Mouse (Mus musculus) heart, embryonic 13.5 days (tissue): ENCODE data around the gene Acvrl1. TPM values are rescaled to one million over a fixed set of nuclear protein-coding genes. Genes with fewer than 3 reads are reported as not detected.

Experiments
- ATAC-seq: fragments of 200-750 bp; cut with Nextera tagmentation; 2 replicates; pipeline ENCODE4 v1.8.0; 2017; ENCODE audit warnings: moderate TSS enrichment; ENCODE audit not compliant: insufficient number of reproducible peaks, low FRiP score, low TSS enrichment; ENCODE audit errors: extremely low read depth
- H3K27ac ChIP-seq: fragments of 300-500 bp; sonication (generic); replicated peaks from 2 replicates; pipeline ENCODE4 v1.5.1; 2015; ENCODE audit warnings: moderate library complexity, mild to moderate bottlenecking, inconsistent platforms
- H3K27me3 ChIP-seq: fragments of 300-500 bp; sonication (generic); replicated peaks from 2 replicates; pipeline ENCODE4 v1.6.1; 2015; ENCODE audit warnings: mild to moderate bottlenecking, inconsistent platforms
- H3K36me3 ChIP-seq: fragments of 300-500 bp; sonication (generic); 2 replicates; pipeline ENCODE4 v1.6.1; 2015; ENCODE audit warnings: mild to moderate bottlenecking, inconsistent platforms
- H3K4me1 ChIP-seq: fragments of 300-500 bp; sonication (generic); 2 replicates; pipeline ENCODE4 v1.6.1; 2015; ENCODE audit warnings: inconsistent platforms
- H3K4me2 ChIP-seq: fragments of 300-500 bp; sonication (generic); 2 replicates; pipeline ENCODE4 v1.6.1; 2015; ENCODE audit warnings: inconsistent platforms, mild to moderate bottlenecking, moderate library complexity
- H3K4me3 ChIP-seq: fragments of 300-500 bp; sonication (generic); 2 replicates; pipeline ENCODE4 v1.5.1; 2015; ENCODE audit warnings: moderate library complexity, mild to moderate bottlenecking, inconsistent platforms
- H3K9ac ChIP-seq: fragments of 300-500 bp; sonication (generic); 2 replicates; pipeline ENCODE4 v1.6.1; 2015; ENCODE audit warnings: inconsistent platforms, mild to moderate bottlenecking, moderate library complexity
- H3K9me3 ChIP-seq: fragments of 300-500 bp; sonication (generic); 2 replicates; pipeline ENCODE4 v1.6.1; 2016; ENCODE audit warnings: inconsistent platforms
- WGBS: fragments of 180-500 bp; shearing (Covaris S2); methylation state at CpG from one replicate; pipeline ENCODE4 v1.1.7; 2015; ENCODE audit warnings: mixed read lengths; 5-methylcytosine and 5-hydroxymethylcytosine counted together
- polyA plus RNA-seq: library from polyadenylated mRNA; unstranded; fragments of >200 nt; fragmentation: Nextera tagmentation; extraction: Ambion mirVana; gene quantifications from 2 replicates; pipeline ENCODE4 v1.2.1, GENCODE M21; 2015

Acvrl1 gene
- polyA plus RNA-seq, 1 experiment from 2014 or later, result 7.0 TPM

- Histone ChIP-seq H3K36me3 (no peaks in the 10 kb centered on the region), H3K4me3 (no peak overlapping the region), H3K9ac (0 out of 2 replicates have a peak overlapping the region, but pooled peaks have one; percentile 63), H3K9me3 (no peaks in the 10 kb centered on the region), H3K27ac (no peak overlapping the region), H3K27me3 (no peaks in the 10 kb centered on the region), H3K4me2 (no peak overlapping the region), H3K4me1 (peaks cover 87% of the 10 kb centered on the region)
- 77% methylated on average over 5 of the region's 5 CpGs for WGBS
- no peak for ATAC-seq
Measured at GRCm38 (mm10) chr15:101144176-101144575, 15.9 kb downstream of the Acvrl1 start.

- Histone ChIP-seq H3K4me2 (no peak overlapping the region), H3K9me3 (no peaks in the 10 kb centered on the region), H3K27ac (no peak overlapping the region), H3K4me1 (peaks cover 81% of the 10 kb centered on the region), H3K9ac (no peak overlapping the region), H3K27me3 (no peaks in the 10 kb centered on the region), H3K4me3 (no peak overlapping the region), H3K36me3 (no peaks in the 10 kb centered on the region)
- ATAC-seq, result no peak
- WGBS, result 77% methylated on average over 8 of the region's 8 CpGs
Measured at GRCm38 (mm10) chr15:101144779-101145178, 16.5 kb downstream of the Acvrl1 start.

- 10% methylated on average over 19 of the region's 19 CpGs for WGBS
- peak overlapping the region; percentile 46; the same call in 1 of the 2 replicates for H3K27ac ChIP-seq
Measured at GRCm38 (mm10) chr15:101145424-101146099, 17.2 kb downstream of the Acvrl1 start.

GRCm38 (mm10) chr15:101146100-101146965, 18.0 kb downstream of the Acvrl1 start:
- ATAC-seq, result no peak
- Histone ChIP-seq H3K4me1 (peaks cover 67% of the 10 kb centered on the region), H3K27ac (peak overlapping the region; percentile 46; the same call in 1 of the 2 replicates), H3K36me3 (no peaks in the 10 kb centered on the region), H3K27me3 (no peaks in the 10 kb centered on the region), H3K4me2 (peak overlapping the region; percentile 56), H3K9me3 (no peaks in the 10 kb centered on the region), H3K9ac (peak overlapping the region; percentile 60), H3K4me3 (no peak overlapping the region)
- WGBS, result 59% methylated on average over 15 of the region's 15 CpGs

More at GRCm38 (mm10) chr15:101145424-101146099, 17.2 kb downstream of the Acvrl1 start:
- H3K4me1 ChIP-seq, result peaks cover 73% of the 10 kb centered on the region
- no peaks in the 10 kb centered on the region for H3K36me3 ChIP-seq
- no peaks in the 10 kb centered on the region for H3K9me3 ChIP-seq
- H3K4me2 ChIP-seq, result peak overlapping the region; percentile 56
- peak overlapping the region; percentile 21; the same call in 1 of the 2 replicates for H3K4me3 ChIP-seq
- ATAC-seq, result peak; percentile 73
- H3K9ac ChIP-seq, result peak overlapping the region; percentile 60
- no peaks in the 10 kb centered on the region for H3K27me3 ChIP-seq

GRCm38 (mm10) chr15:101147115-101147909, 19.0 kb downstream of the Acvrl1 start:
- peaks cover 61% of the 10 kb centered on the region for H3K4me1 ChIP-seq
- 22% methylated on average over 16 of the region's 16 CpGs for WGBS
- H3K27me3 ChIP-seq, result no peaks in the 10 kb centered on the region
- H3K4me2 ChIP-seq, result peak overlapping the region; percentile 35
- no peak for ATAC-seq
- no peaks in the 10 kb centered on the region for H3K36me3 ChIP-seq
- peak overlapping the region; percentile 15 for H3K9ac ChIP-seq
- H3K27ac ChIP-seq, result peak overlapping the region; percentile 68
- H3K9me3 ChIP-seq, result no peaks in the 10 kb centered on the region
- H3K4me3 ChIP-seq, result no peak overlapping the region

GRCm38 (mm10) chr15:101147910-101148273, 19.6 kb downstream of the Acvrl1 start:
- no peaks in the 10 kb centered on the region for H3K36me3 ChIP-seq
- no peak overlapping the region for H3K4me3 ChIP-seq
- ATAC-seq, result peak; percentile 4; the same call in 1 of the 2 replicates
- H3K4me1 ChIP-seq, result peaks cover 56% of the 10 kb centered on the region
- peak overlapping the region; percentile 68 for H3K27ac ChIP-seq
- no peaks in the 10 kb centered on the region for H3K27me3 ChIP-seq
- peak overlapping the region; percentile 35 for H3K4me2 ChIP-seq
- H3K9ac ChIP-seq, result peak overlapping the region; percentile 15
- 4% methylated on average over 6 of the region's 6 CpGs for WGBS
- H3K9me3 ChIP-seq, result no peaks in the 10 kb centered on the region

- H3K27ac ChIP-seq, result peak overlapping the region; percentile 68
- no peak for ATAC-seq
- no peaks in the 10 kb centered on the region for H3K36me3 ChIP-seq
- H3K27me3 ChIP-seq, result 0 out of 2 replicates have a peak, but pooled peaks cover under 1% of the 10 kb centered on the region
- no peak overlapping the region for H3K9ac ChIP-seq
- no peak overlapping the region for H3K4me3 ChIP-seq
- no peaks in the 10 kb centered on the region for H3K9me3 ChIP-seq
- H3K4me1 ChIP-seq, result peaks cover 48% of the 10 kb centered on the region
- H3K4me2 ChIP-seq, result no peak overlapping the region
- WGBS, result 60% methylated on average over 6 of the region's 6 CpGs
Measured at GRCm38 (mm10) chr15:101148604-101149003, 20.3 kb downstream of the Acvrl1 start.

GRCm38 (mm10) chr15:101151409-101152261, 23.3 kb downstream of the Acvrl1 start:
- WGBS, result 56% methylated on average over 9 of the region's 9 CpGs
- Histone ChIP-seq H3K36me3 (no peaks in the 10 kb centered on the region), H3K4me2 (no peak overlapping the region), H3K27me3 (0 out of 2 replicates have a peak, but pooled peaks cover 3% of the 10 kb centered on the region), H3K9me3 (no peaks in the 10 kb centered on the region), H3K4me3 (no peak overlapping the region), H3K27ac (no peak overlapping the region), H3K9ac (no peak overlapping the region), H3K4me1 (peaks cover 20% of the 10 kb centered on the region)
- ATAC-seq, result no peak

GRCm38 (mm10) chr15:101154700-101155616, 26.6 kb downstream of the Acvrl1 start:
- Histone ChIP-seq H3K4me2 (no peak overlapping the region), H3K9ac (no peak overlapping the region), H3K36me3 (no peaks in the 10 kb centered on the region), H3K4me3 (no peak overlapping the region), H3K27me3 (0 out of 2 replicates have a peak, but pooled peaks cover 3% of the 10 kb centered on the region), H3K4me1 (0 out of 2 replicates have a peak, but pooled peaks cover 3% of the 10 kb centered on the region), H3K9me3 (no peaks in the 10 kb centered on the region), H3K27ac (no peak overlapping the region)
- no peak for ATAC-seq
- WGBS, result 72% methylated on average over 7 of the region's 7 CpGs
